Mouse (Mus musculus): ENCODE data around the gene Ubl7.

GRCm38 (mm10) chr9:57951993-57952392 is 41.2 kb downstream of the Ubl7 start:
- TF ChIP-seq POLR2AphosphoS5 (IDR thresholded peaks at IDR 0.05; ENCODE audit: insufficient replicate concordance, low read depth, low read length) = no peak
- no peak for TF ChIP-seq TAL1 (conservative IDR thresholded peaks at IDR 0.05; ENCODE audit: low read depth, low read length)
- TF ChIP-seq CTCF (IDR thresholded peaks at IDR 0.05; ENCODE audit: low read depth, low read length) = no peak
- no peak for TF ChIP-seq GATA2 (IDR thresholded peaks at IDR 0.05; ENCODE audit: borderline replicate concordance, low read depth, low read length)
